Mouse (Mus musculus) lung, postnatal 36 days (tissue): ENCODE results near the gene Aftph.
"Not testable (repeated sequence)": the region's sequence is repeated elsewhere in the genome, so short reads cannot be mapped to it uniquely, and the experiment has no call there.

ENCODE experiments used
- DNase-seq: peaks from one replicate; pipeline ENCODE4 v3.0.0; 2022; ENCODE audit warnings: mixed read lengths

The Aftph gene

GRCm38 (mm10) chr11:20741201-20742100 is at the start of gene Aftph:
Gene Aftph (minus strand): TSS chr11:20741589.
- peak; percentile 98 for DNase-seq

- no peak for DNase-seq
These were observed 47.6 kb upstream of the Aftph start for GRCm38 (mm10) chr11:20789015-20789414.

DNA sequence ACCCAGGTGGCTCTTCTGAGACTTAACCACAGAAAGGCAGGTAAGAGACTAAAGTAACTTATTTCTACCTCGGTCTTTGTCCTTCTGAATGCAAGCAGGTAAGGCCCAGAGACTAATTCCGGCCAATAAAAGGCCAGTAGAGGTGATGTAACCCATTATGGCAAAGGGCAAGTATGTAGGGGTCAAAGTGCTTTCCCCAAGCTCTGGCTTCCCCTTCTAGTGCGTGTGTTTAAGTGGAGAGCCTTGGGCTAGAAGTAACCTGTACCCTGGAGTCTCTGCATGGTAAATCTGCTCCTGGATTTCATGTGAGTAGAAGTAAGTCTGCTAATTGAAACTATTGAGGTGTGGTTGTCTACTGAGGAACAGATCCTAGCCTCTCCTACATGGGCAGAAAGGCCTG is 46.7 kb upstream of the Aftph start:
- DNase-seq = no peak

DNA sequence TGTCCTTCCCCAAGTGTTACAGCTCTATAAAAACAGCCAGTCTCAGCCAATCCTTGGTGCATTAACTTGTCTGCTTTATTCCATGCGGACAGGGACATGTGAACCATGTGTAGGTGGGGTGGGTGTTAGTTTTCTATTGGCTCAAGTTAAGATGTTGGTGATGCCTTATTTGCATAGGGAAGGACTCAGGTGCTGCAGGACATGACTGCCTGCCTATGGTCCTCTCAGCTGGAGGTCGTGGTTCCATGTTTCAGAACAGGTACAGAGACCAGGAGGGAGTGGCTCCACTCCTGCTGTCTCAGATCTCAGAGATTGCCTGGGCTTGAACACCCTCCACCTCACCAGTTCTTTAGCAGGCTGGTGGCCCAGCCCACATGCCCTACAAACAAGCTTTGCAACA is 44.8 kb upstream of the Aftph start:
- no peak for DNase-seq

DNA sequence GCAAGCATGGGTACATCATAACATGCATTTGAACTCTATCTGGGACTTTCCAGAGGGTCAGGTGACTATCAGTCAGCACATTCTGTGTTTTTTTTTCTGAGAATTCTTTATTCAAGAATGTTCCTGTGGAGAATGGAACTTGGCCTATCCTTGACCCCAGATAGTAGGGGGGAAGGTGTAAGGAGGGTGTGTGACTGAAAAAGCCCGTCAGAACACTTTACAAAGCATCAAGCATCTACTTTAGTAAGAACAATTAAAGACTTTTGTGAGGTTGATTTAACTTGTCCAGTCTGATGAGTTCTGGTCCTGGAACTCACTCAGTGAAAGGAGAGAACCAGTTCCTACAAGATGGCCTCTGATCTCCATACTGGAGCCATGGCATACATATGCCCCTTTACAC is 43.8 kb upstream of the Aftph start:
- DNase-seq = no peak

GRCm38 (mm10) chr11:20784776-20785175 is 43.4 kb upstream of the Aftph start:
- no peak for DNase-seq

DNA sequence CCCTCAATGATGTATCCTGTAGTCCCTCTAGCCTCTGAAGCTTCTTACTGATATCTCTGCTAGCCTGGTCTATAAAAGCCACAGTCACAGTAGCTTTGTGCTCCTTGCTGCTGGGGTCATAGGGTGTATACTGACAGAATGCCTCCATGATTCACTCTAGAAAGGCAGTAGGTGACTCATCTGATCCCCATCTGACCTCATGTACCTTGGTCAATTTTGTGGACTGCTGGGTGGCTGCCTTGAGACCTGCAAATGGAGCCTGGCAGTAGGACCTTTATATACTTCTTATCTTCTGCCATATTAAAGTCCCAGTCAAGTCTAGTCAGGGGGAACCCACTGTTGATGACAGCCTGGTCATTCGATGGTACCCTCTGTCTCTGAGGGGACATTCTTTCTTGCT is 42.1 kb upstream of the Aftph start:
- no peak for DNase-seq

DNA sequence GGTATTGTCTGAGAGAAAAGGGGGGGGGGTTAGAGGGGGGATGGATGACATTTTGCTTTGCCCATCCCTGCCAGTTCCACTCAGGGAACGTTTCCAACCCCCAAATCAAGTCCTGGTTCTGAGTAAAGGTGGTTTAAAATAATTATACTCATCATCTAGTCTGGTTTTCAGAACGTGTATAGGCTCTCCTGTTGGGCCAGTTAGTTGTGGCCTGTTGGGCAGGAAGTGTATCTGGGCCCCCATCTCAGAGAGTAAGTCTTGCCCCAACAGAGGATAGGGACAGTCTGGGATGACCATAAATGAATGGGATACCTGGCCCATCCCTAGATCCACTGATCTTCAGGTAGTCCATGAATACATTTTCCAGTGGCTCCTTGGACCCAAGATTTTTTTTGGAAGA is 41.2 kb upstream of the Aftph start:
- no peak for DNase-seq

DNA sequence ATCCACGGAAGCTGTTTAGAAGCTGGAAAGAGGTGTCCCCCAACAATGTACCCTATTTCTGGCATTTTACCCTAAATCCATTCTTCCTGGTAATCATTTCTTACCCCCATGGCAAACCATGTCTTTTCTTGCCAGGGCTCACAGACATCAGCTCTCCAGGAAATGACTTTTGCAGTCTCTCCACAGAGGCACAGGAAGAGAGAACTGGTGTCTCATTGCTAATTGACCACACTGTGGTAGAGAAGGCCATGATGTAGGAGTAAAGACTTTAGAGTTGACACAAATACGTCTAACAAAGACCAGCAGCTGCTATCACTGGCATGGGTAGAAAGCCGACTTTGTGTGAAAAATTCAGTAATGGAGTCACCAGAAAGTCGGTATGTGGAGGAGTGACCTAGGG is 38.9 kb upstream of the Aftph start:
- no peak for DNase-seq

DNA sequence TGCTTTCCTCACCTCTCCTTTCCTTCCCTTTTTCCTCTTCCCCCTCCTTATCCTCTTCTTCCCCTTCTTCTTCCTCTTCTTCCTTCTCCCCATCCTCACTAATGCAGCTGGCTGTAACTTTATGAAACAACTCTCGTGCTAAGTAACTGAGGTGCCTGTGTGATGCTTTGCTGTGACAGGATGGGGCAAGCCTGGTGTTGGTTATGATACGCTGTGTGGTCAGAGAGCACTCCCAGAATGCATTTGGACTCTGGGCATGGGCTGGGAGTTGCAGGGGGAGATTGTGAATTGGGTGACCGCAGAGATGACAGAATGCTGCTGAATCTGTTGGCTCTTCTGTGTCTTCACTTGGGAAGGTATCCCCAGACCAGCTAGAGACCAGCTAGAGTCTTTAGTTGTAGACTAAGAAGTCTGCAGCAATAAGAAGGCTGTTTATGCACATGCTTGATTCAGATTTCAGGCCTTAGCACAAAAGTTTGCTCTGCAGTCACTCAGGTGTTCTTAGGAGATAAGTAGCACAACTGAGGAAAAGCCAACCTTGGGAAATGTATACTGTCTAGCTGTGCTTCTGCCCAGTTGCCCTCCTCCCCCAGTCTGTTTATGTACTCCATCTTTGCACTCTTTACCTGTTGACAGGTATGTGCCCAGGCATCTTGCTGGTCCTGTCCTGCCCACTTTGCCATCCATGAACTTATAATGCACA is 37.6 kb upstream of the Aftph start:
- DNase-seq = no peak

GRCm38 (mm10) chr11:20778298-20778697 is 36.9 kb upstream of the Aftph start:
- no peak for DNase-seq

DNA sequence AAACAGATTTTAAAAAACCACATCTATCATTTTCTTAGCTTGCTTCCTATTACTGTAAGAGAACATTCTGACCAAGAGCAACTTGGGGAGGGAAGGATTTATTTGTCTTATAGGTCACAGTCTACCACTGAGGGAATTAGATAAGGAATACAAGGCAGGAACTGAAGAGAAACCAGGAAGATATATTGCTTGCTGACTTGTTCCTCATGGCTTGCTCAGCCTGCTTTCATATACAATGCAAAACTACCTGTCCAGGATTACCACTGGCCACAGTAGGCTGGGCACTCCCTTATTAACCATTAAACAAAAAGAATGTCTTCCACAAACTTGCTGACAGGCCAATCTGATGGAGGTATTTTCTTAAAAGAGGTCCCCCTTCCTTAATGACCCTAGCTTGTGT is 35.3 kb upstream of the Aftph start:
- DNase-seq = no peak

GRCm38 (mm10) chr11:20772642-20773041 is 31.3 kb upstream of the Aftph start:
- no peak for DNase-seq

DNA sequence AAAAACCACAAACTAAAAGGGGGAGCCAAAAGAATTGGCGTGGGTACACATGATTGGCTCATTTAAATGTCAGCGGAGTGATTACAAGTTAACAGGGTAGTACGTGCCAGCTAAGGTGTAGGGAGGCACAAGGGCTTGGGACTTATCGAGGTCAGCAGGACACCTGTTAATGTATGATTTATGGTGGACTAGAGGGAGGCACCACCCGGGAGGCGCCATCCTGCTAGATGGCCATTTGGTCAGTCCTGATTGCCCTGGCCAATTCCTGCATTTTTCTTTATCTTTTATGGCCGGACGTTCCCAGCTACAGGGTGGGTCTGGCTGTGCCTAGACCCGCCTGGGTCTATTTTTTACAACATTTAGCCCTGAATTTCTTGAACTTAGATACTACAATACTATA is 30.4 kb upstream of the Aftph start:
- not testable (repeated sequence) for DNase-seq

GRCm38 (mm10) chr11:20761984-20762383 is 20.6 kb upstream of the Aftph start:
- peak; percentile 5 for DNase-seq

DNA sequence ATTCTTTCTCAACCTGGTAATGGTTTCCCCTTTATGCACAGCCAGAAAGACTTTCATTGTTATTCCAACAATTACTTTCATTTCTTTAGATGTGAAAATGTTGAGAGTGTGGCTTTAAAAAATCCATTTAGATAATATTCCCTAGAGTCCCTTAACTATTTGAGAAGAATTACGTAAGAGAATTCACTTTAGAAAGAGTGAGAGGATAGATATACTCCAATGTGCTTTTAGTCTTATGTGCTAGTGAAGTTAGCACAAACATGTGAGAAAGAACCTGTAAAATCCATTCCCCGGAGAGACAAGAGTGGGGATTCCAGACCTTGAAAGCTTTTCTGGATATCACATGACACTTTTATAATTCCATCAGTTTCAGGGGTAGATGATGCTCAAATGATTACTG is 9.2 kb upstream of the Aftph start:
- DNase-seq = no peak

DNA sequence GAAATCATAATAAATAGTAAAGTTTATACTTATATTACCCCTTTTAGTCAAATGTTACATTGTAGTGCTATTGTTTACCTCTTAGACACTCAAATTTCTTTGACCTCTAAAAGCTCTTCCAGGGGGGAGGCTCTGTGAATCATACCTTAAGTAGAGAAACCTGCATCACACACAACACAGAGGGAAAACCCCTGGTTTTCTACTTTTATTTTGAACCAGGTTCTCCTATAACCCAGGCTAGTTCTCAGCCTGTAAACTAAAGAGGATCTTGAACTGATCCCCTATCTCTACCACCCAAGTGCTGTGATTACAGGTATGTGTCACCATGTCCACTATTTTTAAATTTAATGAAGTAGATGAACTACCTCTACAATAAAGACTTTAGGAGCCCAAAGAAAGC is 2.0 kb upstream of the Aftph start:
- DNase-seq = no peak

DNA sequence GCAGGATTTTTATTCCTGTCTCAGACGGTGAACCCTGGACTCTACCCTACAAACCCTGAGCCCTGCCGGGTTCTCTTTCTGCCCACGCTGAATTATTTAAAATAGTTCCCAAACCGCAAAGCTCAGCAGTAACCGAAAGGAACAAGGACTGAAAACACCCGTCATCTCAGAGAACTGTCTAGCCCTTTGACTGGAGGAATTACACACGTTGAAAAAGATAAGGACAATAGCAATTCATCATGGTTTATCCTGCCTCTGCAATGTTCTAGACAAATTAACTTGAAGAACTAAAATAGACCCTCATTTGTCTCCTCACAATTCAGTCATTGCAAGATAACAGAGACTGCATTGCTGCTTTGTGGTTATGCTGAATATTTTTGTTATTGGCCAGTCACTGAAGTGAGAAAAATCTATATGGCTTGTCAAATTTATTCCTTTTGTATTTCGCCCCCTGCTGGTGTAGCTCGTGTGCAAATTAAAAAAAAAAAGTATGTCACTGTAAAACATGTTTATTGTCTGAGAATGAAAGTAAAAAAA is 1.0 kb upstream of the Aftph start:
- DNase-seq = peak; percentile 90

GRCm38 (mm10) chr11:20740481-20741200 is 748 bp downstream of the Aftph start:
- DNase-seq = peak; percentile 45

DNA sequence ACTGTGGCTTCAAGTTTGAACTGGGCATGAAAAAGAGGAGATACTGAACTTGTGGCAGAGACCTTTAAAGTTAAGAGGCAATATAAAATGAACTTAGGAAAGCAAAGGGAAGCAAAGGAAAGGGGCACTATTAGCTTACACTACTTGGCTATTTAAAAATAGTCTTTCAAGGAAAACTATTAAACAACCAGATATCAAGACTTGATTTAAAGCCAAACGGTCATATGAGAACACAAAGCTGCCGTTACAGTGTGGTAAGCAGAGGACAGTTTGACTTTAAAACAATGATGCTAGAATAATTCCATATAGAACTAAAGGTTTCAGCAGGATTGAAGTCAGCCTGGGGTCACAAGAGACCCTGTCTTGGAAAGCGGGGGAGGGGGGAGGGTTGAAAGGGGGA is 7.3 kb downstream of the Aftph start:
- no peak for DNase-seq

- peak; percentile 54 for DNase-seq
These were observed 7.8 kb downstream of the Aftph start for GRCm38 (mm10) chr11:20733486-20734030.

- DNase-seq = no peak
These were observed 12.0 kb downstream of the Aftph start for GRCm38 (mm10) chr11:20729403-20729802.

DNA sequence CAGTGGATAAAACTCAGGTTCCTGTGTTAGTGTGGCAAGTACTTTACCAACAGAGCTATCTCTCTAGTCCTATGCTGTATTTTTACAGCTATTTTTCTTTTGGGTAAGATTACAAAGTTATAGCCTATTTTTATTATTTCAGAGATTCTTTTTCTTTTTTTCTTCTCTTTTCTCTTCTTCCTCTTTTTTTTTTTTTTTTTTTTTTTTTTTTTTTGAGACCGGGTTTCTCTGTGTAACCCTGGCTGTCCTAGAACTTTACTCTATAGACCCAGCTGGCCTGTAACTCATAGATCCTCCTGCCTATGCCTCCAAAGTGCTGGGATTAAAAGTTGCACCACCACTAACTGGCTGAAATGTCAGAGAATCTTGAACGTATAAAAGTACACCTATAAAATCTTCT is 13.3 kb downstream of the Aftph start:
- DNase-seq = no peak
